Mouse (Mus musculus): Measurements from ENCODE around the gene Plcxd3. TPM values are rescaled to one million over a fixed set of nuclear protein-coding genes. Genes with fewer than 3 reads are reported as not detected.

The Plcxd3 gene
- total RNA-seq (2023), result not detected in 2 replicates

DNA sequence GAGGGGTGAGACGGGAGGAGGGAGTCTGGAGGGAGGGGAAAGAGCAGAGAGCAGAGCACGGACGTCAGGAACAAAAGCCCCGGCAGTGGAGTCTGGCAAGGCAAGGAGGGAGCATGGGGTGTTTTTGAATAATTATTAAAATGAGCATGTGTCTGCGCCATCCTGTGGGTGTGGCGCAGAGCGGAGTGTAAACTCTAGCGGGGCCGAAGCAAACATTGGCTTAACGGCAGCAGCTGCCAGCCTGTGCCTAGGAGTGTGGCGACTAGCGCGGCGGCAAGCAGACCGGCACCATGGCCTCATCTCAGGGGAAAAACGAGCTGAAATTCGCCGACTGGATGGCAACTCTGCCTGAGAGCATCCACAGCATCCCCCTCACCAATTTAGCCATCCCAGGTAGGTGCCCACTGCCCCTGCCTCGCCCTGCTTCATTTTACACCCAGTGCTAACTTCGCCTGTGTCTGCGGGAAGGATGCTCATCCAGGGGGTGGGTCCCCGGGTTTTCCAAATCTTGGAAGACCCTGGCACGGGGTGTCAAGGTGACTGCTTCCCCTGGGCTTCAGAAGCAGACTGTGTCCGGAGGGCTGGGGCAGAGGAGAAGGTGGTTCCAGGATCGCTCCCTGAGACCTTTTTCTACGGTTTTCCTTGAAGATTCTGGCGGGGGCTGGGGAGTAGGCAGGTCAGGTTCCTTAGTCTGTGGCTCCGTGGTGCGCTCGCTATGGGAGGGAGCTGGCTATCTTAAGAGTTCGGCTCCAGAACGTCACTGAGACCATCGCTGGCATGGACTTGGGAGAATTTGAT is at the start of gene Plcxd3:
Gene Plcxd3 (plus strand): TSS at position 69 of the 798 bp plus-strand sequence.

Measured in neutrophil, adult 65 days (primary cell).